ENCODE assay signal across 9 mouse cellular contexts in genomic region chr13:109837453-109837852, GRCm38 (mm10).
A peak's percentile ranks its signal among the peaks of the same experiment; 100 is the strongest.
DNase-seq lines count a peak whose midpoint lies in the region; ATAC-seq and TF ChIP-seq lines count a peak whose summit lies in the region.
"Had no signal": no experiment of that assay in that cellular context is flagged by ENCODE, and none has a peak within 500 bp of the region (broad histone marks: within the 10 kb centered on the region; RNA-seq: fewer than 3 reads in every experiment).

No protein-coding gene starts in this region.

- peak; percentile 11 for DNase-seq in hindbrain, postnatal 0 days (ENCODE audit: low spot score)
- no peak for DNase-seq in hindbrain, embryonic 14.5 days (ENCODE audit: low spot score)
- peak; percentile 40 for DNase-seq in R1 (ENCODE audit: low read depth, low spot score)
- DNase-seq in induced T-regulatory cell, adult 2 months (ENCODE audit: low read depth): peak; percentile 78
- no peak for DNase-seq in frontal cortex, postnatal 36 days (ENCODE audit: low spot score in 2 of 2)
- DNase-seq: layer of hippocampus, adult 9-11 months had no signal

- no peak overlapping the region for H3K4me2 ChIP-seq in hindbrain, postnatal 0 days (ENCODE audit: low read depth, low read length)
- H3K4me2 ChIP-seq in hindbrain, embryonic 14.5 days (replicated peaks): no peak overlapping the region
- H3K4me2 ChIP-seq: heart, embryonic 12.5 days had no signal

- H3K9me3 ChIP-seq in hindbrain, postnatal 0 days (ENCODE audit: low read length): no peaks in the 10 kb centered on the region
- H3K9me3 ChIP-seq in hindbrain, embryonic 14.5 days (ENCODE audit: control insufficient read depth, low read length): no peaks in the 10 kb centered on the region
- H3K9me3 ChIP-seq: heart, embryonic 12.5 days had no signal

- no peak overlapping the region for H3K9ac ChIP-seq in hindbrain, postnatal 0 days (replicated peaks; ENCODE audit: low read length)
- no peak overlapping the region for H3K9ac ChIP-seq in hindbrain, embryonic 14.5 days
- H3K9ac ChIP-seq: heart, embryonic 12.5 days had no signal

- no peaks in the 10 kb centered on the region for H3K36me3 ChIP-seq in hindbrain, postnatal 0 days (ENCODE audit: insufficient read depth, low read length)
- H3K36me3 ChIP-seq in hindbrain, embryonic 14.5 days (replicated peaks; ENCODE audit: control insufficient read depth, insufficient read depth): no peaks in the 10 kb centered on the region
- H3K36me3 ChIP-seq: heart, embryonic 12.5 days had no signal

- no peaks in the 10 kb centered on the region for H3K27me3 ChIP-seq in hindbrain, postnatal 0 days (ENCODE audit: insufficient read depth, low read length)
- H3K27me3 ChIP-seq in hindbrain, embryonic 14.5 days (ENCODE audit: control insufficient read depth, insufficient read depth, low read length): no peaks in the 10 kb centered on the region
- H3K27me3 ChIP-seq: heart, embryonic 12.5 days had no signal

- H3K27ac ChIP-seq in hindbrain, postnatal 0 days: no peak overlapping the region
- H3K27ac ChIP-seq in hindbrain, embryonic 14.5 days: no peak overlapping the region

- no peak for ATAC-seq in hindbrain, postnatal 0 days
- ATAC-seq in hindbrain, embryonic 14.5 days (ENCODE audit: low FRiP score): no peak
- peak; percentile 51; the same call in 1 of the 2 replicates for ATAC-seq in megakaryocyte, adult 5-6 weeks (ENCODE audit: poor library complexity, severe bottlenecking)
- no peak for ATAC-seq in erythroid progenitor cell, adult 5-6 weeks (replicated peaks; ENCODE audit: low FRiP score, poor library complexity, severe bottlenecking)

- WGBS in hindbrain, postnatal 0 days: 72% methylated on average over 11 of the region's 11 CpGs
- WGBS in hindbrain, embryonic 14.5 days: 89% methylated on average over 11 of the region's 11 CpGs

- no peak overlapping the region for H3K4me3 ChIP-seq in hindbrain, postnatal 0 days (ENCODE audit: low read length)
- H3K4me3 ChIP-seq in hindbrain, embryonic 14.5 days (replicated peaks; ENCODE audit: low read length): no peak overlapping the region
- H3K4me3 ChIP-seq: heart, embryonic 12.5 days had no signal

- no peak for TF ChIP-seq CTCF in hindbrain, postnatal 0 days (IDR thresholded peaks at IDR 0.05; ENCODE audit: low read depth)

- no peaks in the 10 kb centered on the region for H3K4me1 ChIP-seq in hindbrain, postnatal 0 days (ENCODE audit: insufficient read depth, low read length)
- H3K4me1 ChIP-seq in hindbrain, embryonic 14.5 days (replicated peaks; ENCODE audit: control insufficient read depth, insufficient read depth, low read length): no peaks in the 10 kb centered on the region
- H3K4me1 ChIP-seq: heart, embryonic 12.5 days had no signal

Comparison
In these comparisons a context has a peak if more than half of its experiments do, and no peak if none do; other contexts are left out.
1. DNase-seq: peak in hindbrain, postnatal 0 days (single experiment), R1 (single experiment) and induced T-regulatory cell, adult 2 months (single experiment); none in hindbrain, embryonic 14.5 days (single experiment) and frontal cortex, postnatal 36 days (0 of 2).